Mouse (Mus musculus) lung, embryonic 16.5 days (tissue): Measurements from ENCODE around the gene Il25. TPM values are rescaled to one million over a fixed set of nuclear protein-coding genes. Genes with fewer than 3 reads are reported as not detected.
"Not testable (repeated sequence)": the region's sequence is repeated elsewhere in the genome, so short reads cannot be mapped to it uniquely, and the experiment has no call there.

Experiments
- ATAC-seq: fragments of 200-750 bp; cut with Nextera tagmentation; 2 replicates; pipeline ENCODE4 v1.8.0; 2017; ENCODE audit warnings: low read depth, mild to moderate bottlenecking, moderate library complexity
- H3K27ac ChIP-seq: fragments of 300-500 bp; sonication (generic); 2 replicates; pipeline ENCODE4 v1.5.1; 2014; ENCODE audit warnings: mild to moderate bottlenecking, control low read depth, low read length
- H3K27me3 ChIP-seq: fragments of 300-500 bp; sonication (generic); 2 replicates; pipeline ENCODE4 v1.6.1; 2014; ENCODE audit warnings: low read depth, low read length, mixed read lengths; ENCODE audit not compliant: control insufficient read depth, insufficient read depth
- H3K36me3 ChIP-seq: fragments of 300-500 bp; sonication (generic); 2 replicates; pipeline ENCODE4 v1.6.1; 2014; ENCODE audit warnings: low read length; ENCODE audit not compliant: control insufficient read depth, insufficient read depth
- H3K4me1 ChIP-seq: fragments of 300-500 bp; sonication (generic); replicated peaks from 2 replicates; pipeline ENCODE4 v1.6.1; 2014; ENCODE audit warnings: low read length, mixed read lengths; ENCODE audit not compliant: control insufficient read depth, insufficient read depth
- H3K4me2 ChIP-seq: fragments of 300-500 bp; sonication (generic); 2 replicates; pipeline ENCODE4 v1.6.1; 2014; ENCODE audit warnings: low read depth, low read length, control low read depth
- H3K4me3 ChIP-seq: fragments of 300-500 bp; sonication (generic); 2 replicates; pipeline ENCODE4 v1.5.1; 2014; ENCODE audit warnings: mild to moderate bottlenecking, low read length, control low read depth
- H3K9ac ChIP-seq: fragments of 300-500 bp; sonication (generic); 2 replicates; pipeline ENCODE4 v1.6.1; 2014; ENCODE audit warnings: low read length, control low read depth
- H3K9me3 ChIP-seq: fragments of 300-500 bp; sonication (generic); 2 replicates; pipeline ENCODE4 v1.6.1; 2016; ENCODE audit warnings: low read length; ENCODE audit not compliant: control insufficient read depth
- WGBS: fragments of 180-500 bp; shearing (Covaris S2); extraction: QIAGEN DNeasy Blood & Tissue Kit; methylation state at CpG from one replicate; pipeline ENCODE4 v1.1.7; 2014; 5-methylcytosine and 5-hydroxymethylcytosine counted together
- microRNA counts: library from miRNA; unstranded; fragments of <30 nt; microRNA quantifications from one replicate; lab custom pipeline; 2016
- microRNA-seq: library from miRNA; unstranded; fragments of <30 nt; microRNA quantifications from one replicate; pipeline ENCODE4, GENCODE M21; 2016
- polyA plus RNA-seq: library from polyadenylated mRNA; unstranded; fragments of >200 nt; fragmentation: Nextera tagmentation; extraction: Ambion mirVana; gene quantifications from 2 replicates; pipeline ENCODE4 v1.2.1, GENCODE M21; 2015

Gene Il25
- polyA plus RNA-seq, 1 experiment from 2014 or later = not detected

DNA sequence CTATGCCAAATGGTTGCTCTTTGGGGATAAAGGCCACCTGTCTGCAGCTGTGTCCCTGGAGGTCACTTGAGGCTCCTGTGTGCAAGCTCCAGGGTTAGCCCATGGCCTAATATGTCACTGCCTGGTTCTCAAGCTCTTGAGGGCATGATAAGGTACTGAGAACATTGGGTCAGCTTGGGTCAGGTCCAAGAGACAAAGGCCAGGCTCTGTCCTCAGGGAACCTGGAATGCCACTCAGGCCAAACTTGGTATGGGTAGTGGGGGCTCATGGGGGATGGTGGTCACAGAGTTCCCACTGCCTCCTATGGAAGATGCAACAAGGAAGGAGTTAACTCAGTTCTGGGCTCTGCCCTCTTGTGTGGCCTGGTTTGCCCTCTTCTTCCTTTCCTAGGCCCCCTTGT is 35.8 kb downstream of the Il25 start:
- Histone ChIP-seq H3K4me2 (no peak overlapping the region), H3K4me1 (no peaks in the 10 kb centered on the region), H3K36me3 (no peaks in the 10 kb centered on the region), H3K27me3 (no peaks in the 10 kb centered on the region), H3K27ac (no peak overlapping the region), H3K4me3 (no peak overlapping the region), H3K9ac (no peak overlapping the region), H3K9me3 (no peaks in the 10 kb centered on the region)
- no peak for ATAC-seq

DNA sequence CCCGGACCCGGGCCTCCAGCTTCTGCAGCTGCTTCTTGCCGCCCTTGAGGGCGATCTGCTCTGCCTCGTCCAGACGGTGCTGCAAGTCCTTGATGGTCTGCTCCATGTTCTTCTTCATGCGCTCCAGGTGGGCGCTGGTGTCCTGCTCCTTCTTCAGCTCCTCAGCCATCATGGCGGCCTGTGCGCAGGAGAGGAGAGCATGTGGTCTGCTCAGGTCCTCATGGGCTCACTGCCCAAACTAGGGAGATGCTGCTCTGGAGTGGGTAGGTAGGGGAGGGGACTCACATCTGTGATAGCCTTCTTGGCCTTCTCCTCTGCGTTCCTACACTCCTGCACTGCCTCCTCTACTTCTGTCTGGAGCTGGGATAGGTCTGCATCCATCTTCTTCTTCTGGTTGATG is 40.3 kb downstream of the Il25 start:
- not testable (repeated sequence) for H3K27ac ChIP-seq, H3K9me3 ChIP-seq, H3K4me2 ChIP-seq, H3K36me3 ChIP-seq, ATAC-seq, H3K27me3 ChIP-seq, H3K4me3 ChIP-seq, H3K9ac ChIP-seq, H3K4me1 ChIP-seq
- WGBS = 88% methylated on average over 7 of the region's 11 CpGs

DNA sequence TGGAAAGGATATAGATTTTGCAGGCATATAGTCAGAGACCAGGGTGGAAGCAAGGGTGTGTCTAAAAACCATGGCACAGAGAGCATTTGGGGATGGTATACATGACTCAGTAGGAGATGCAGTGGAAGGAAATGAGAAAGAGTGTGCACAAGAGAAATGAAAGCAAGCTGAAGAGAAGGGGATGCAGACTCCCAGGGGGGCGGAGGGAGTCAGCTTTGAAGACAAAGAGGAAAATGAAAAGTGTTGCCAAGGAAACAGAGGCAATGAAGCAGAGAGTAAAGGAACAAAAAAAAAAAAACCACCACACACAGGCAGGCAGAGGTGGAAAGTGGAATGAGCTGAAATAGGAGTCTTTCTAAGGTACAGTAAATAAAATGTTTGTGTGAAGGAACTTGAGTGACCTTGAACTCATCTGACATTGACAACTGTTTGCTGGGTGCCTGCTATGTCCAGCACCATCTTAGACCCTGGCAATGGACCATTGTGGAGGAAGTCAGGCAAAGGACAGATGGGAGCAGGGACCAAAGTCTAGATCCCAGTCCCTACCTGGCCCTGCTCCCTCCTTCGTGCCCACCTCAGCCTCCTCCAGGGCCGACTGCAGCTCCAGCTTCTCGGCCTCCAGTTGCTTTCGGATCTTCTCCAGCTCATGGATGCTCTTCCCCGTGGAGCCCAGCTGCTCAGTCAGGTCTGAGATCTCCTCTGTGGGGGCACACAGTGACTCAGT is 41.7 kb downstream of the Il25 start:
- Histone ChIP-seq H3K4me2 (no peak overlapping the region), H3K4me1 (no peaks in the 10 kb centered on the region), H3K27me3 (no peaks in the 10 kb centered on the region), H3K36me3 (no peaks in the 10 kb centered on the region), H3K9ac (no peak overlapping the region), H3K27ac (no peak overlapping the region), H3K4me3 (no peak overlapping the region), H3K9me3 (no peaks in the 10 kb centered on the region)
- no peak for ATAC-seq
- WGBS = 80% methylated on average over 6 of the region's 6 CpGs

DNA sequence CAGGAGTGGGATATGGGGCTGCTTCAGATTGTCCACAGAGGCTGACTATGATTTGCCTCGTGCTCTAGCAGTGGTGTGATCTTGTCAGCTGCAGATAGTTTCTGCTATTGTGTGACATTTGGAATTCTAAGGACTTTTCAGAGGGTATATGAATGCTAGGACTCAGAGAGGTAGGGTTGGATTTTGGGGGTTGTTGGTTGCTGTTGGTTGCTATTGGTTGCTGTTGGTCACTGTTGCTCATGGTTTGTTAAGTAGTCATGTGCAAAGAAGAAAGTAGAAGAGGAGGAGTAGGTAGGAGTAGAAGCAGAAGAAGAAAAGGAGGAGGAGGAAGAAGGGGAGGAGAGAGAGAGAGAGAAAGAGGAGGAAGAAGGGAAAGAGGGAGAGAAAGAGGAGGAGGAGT is 44.1 kb downstream of the Il25 start, which contains the start of gene Gm17428:
Gm17428 (plus strand) TSS at position 301 of the 400 bp plus-strand sequence.
- H3K4me1 ChIP-seq = no peaks in the 10 kb centered on the region
- no peaks in the 10 kb centered on the region for H3K36me3 ChIP-seq
- H3K9me3 ChIP-seq = no peaks in the 10 kb centered on the region
- 53% methylated on average over 1 of the region's 1 CpGs for WGBS
- ATAC-seq = no peak
- H3K27ac ChIP-seq = no peak within 1 kb of the TSS
- H3K4me2 ChIP-seq = no peak within 1 kb of the TSS
- no peak within 1 kb of the TSS for H3K9ac ChIP-seq
- no peaks in the 10 kb centered on the region for H3K27me3 ChIP-seq
- H3K4me3 ChIP-seq = no peak within 1 kb of the TSS

DNA sequence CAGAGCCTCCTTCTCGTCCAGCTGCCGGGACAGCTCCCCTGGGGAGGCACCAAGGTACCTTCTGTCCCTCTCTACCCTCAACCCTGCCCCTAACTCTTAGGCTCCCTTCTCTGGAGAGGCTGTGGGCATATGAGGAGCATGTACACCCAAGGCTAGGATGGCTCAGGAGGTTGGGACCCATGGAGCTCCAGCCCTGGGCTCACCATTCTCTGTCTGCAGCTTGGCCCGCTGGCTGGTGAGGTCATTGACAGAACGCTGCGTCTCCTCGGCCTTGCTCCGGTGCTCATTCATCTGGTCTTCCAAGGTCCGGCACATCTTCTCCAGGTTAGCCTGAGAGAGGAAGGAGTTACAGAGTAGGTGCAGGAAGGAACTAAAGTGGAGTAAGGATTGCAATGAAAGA is 46.2 kb downstream of the Il25 start:
- no peak overlapping the region for H3K27ac ChIP-seq
- no peak overlapping the region for H3K9ac ChIP-seq
- H3K27me3 ChIP-seq = no peaks in the 10 kb centered on the region
- no peak overlapping the region for H3K4me3 ChIP-seq
- no peak for ATAC-seq
- H3K4me2 ChIP-seq = no peak overlapping the region
- H3K4me1 ChIP-seq = no peaks in the 10 kb centered on the region
- 86% methylated on average over 8 of the region's 8 CpGs for WGBS
- no peaks in the 10 kb centered on the region for H3K36me3 ChIP-seq
- H3K9me3 ChIP-seq = no peaks in the 10 kb centered on the region

DNA sequence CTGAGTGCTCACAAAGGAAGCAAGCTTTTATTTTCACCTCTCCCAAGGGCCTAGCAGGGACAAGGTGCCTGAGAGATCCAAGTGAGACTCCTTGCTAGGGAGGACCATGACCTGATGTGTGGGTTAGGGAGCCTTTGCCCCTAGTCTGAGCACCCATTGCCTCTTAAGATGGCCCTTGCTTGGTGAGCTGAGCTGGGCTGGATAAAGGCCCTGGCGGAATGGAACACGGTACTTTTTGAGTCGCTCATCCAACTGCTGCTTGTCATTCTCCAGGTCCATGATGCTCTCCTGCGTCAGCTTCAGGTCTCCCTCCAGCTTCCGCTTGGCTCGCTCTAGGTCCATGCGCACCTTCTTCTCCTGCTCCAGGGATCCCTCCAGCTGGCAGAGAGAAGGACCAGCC is 49.4 kb downstream of the Il25 start:
- 92% methylated on average over 7 of the region's 7 CpGs for WGBS
- H3K4me2 ChIP-seq = no peak overlapping the region
- no peak overlapping the region for H3K27ac ChIP-seq
- no peaks in the 10 kb centered on the region for H3K27me3 ChIP-seq
- H3K9me3 ChIP-seq = no peaks in the 10 kb centered on the region
- H3K4me1 ChIP-seq = no peaks in the 10 kb centered on the region
- no peak overlapping the region for H3K4me3 ChIP-seq
- no peak overlapping the region for H3K9ac ChIP-seq
- H3K36me3 ChIP-seq = no peaks in the 10 kb centered on the region
- ATAC-seq = no peak

MicroRNAs encoded within 50 kb of the gene (microRNA counts, 519-probe panel; counts per million panel counts)
- microRNA mmu-miR-208a (lab: Ali Mortazavi, UCI) (4,021 counts per million, percentile 81 among the panel's probes with 10 or more counts), microRNA mmu-miR-208b (lab: Ali Mortazavi, UCI) (2,902 counts per million, percentile 56 among the panel's probes with 10 or more counts)

Small RNA genes lying within 50 kb of the gene (microRNA-seq; reads per million reads assigned to microRNA genes)
- gene Mir208a = 676 reads per million, percentile 71 among the genes with 10 or more reads in this experiment
- gene Mir208b = 283 reads per million, percentile 62 among the genes with 10 or more reads in this experiment

Other genes with a start within 250 kb of the Il25 start
- 73.4 and 78.9 TPM in 2 replicates for gene 1700123O20Rik, start 246.5 kb upstream of the Il25 start, polyA plus RNA-seq
- gene Acin1, start 245.8 kb upstream of the Il25 start, polyA plus RNA-seq = 106 and 116 TPM in 2 replicates
- gene Gm29776, start 233.9 kb upstream of the Il25 start, polyA plus RNA-seq = 0.11 and 0.19 TPM in 2 replicates
- 0.28 TPM in 1 of 2 replicates, not detected in the other for gene Cebpe, start 220.5 kb upstream of the Il25 start, polyA plus RNA-seq
- gene Slc7a8, start 150.7 kb upstream of the Il25 start, polyA plus RNA-seq = 1.9 and 2.0 TPM in 2 replicates
- not detected in 2 replicates for gene Rnf212b, start 118.6 kb upstream of the Il25 start, polyA plus RNA-seq
- 10.2 and 13.2 TPM in 2 replicates for gene Homez, start 61.7 kb upstream of the Il25 start, polyA plus RNA-seq
- gene Ppp1r3e, start 55.1 kb upstream of the Il25 start, polyA plus RNA-seq = 1.5 and 1.6 TPM in 2 replicates
- 3.4 and 4.2 TPM in 2 replicates for gene Bcl2l2, start 49.3 kb upstream of the Il25 start, polyA plus RNA-seq
- gene Gm20521, start 49.3 kb upstream of the Il25 start, polyA plus RNA-seq = not detected in 2 replicates
- 89.1 and 92.8 TPM in 2 replicates for gene Pabpn1, start 40.2 kb upstream of the Il25 start, polyA plus RNA-seq
- 27.2 and 28.3 TPM in 2 replicates for gene Slc22a17, start 19.6 kb upstream of the Il25 start, polyA plus RNA-seq
- gene Efs, start 6.6 kb upstream of the Il25 start, polyA plus RNA-seq = 24.6 and 26.0 TPM in 2 replicates
- 1.2 and 1.7 TPM in 2 replicates for gene Cmtm5, start 3.6 kb downstream of the Il25 start, polyA plus RNA-seq
- gene Myh6, start 34.2 kb downstream of the Il25 start, polyA plus RNA-seq = 111 and 179 TPM in 2 replicates
- not detected in 2 replicates for gene Gm17428, start 44.2 kb downstream of the Il25 start, polyA plus RNA-seq
- 37.3 and 42.7 TPM in 2 replicates for gene Myh7, start 61.9 kb downstream of the Il25 start, polyA plus RNA-seq
- gene Ngdn, start 82.8 kb downstream of the Il25 start, polyA plus RNA-seq = 75.9 and 76.9 TPM in 2 replicates
- 3.8 and 4.3 TPM in 2 replicates for gene Zfhx2, start 159.6 kb downstream of the Il25 start, polyA plus RNA-seq
- 21.0 and 21.1 TPM in 2 replicates for gene Thtpa, start 162.1 kb downstream of the Il25 start, polyA plus RNA-seq
- 19.7 and 23.2 TPM in 2 replicates for gene Ap1g2, start 173.9 kb downstream of the Il25 start, polyA plus RNA-seq
- gene Jph4, start 184.2 kb downstream of the Il25 start, polyA plus RNA-seq = 0.18 and 0.40 TPM in 2 replicates